Mouse (Mus musculus) gonadal fat pad, adult 2 months (tissue): Measurements from ENCODE around the gene Hfe2. TPM values are rescaled to one million over a fixed set of nuclear protein-coding genes. Genes with fewer than 3 reads are reported as not detected.
"Not testable (repeated sequence)": the region's sequence is repeated elsewhere in the genome, so short reads cannot be mapped to it uniquely, and the experiment has no call there.

Experiments
- DNase-seq: peaks from one replicate; pipeline ENCODE4 v3.0.0-alpha.2; 2012; ENCODE audit warnings: low read depth
- polyA plus RNA-seq: library from polyadenylated mRNA; depleted of rRNA; stranded (reverse); fragments of >200 nt; gene quantifications from 2 replicates; pipeline ENCODE4 v1.2.3, GENCODE M21; 2012; rRNA removed

Gene Hfe2
- polyA plus RNA-seq, result 0.16 and 0.55 TPM in 2 replicates

DNA sequence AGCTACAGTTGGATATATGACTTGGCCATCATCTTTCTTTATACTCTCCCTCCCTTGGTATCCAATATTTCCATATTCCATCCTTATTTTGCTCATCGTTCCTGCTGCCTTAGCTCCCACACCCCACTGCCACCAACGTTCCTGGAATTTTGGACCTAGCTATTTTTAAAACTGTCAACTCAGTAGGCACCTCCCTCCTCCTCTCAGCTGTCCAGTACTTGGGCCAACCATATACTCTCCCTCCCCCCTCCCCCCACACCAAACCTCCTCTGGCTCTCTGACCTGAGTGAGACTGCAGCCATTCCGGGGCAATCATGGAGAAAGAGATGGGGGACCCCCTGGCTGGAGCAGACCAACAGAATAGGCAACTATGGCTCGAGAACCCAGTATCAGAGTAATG, at the start of gene Hfe2:
Gene Hfe2, plus strand, starts transcription at position 259 of the 400 bp plus-strand sequence.
- DNase-seq, result no peak

DNA sequence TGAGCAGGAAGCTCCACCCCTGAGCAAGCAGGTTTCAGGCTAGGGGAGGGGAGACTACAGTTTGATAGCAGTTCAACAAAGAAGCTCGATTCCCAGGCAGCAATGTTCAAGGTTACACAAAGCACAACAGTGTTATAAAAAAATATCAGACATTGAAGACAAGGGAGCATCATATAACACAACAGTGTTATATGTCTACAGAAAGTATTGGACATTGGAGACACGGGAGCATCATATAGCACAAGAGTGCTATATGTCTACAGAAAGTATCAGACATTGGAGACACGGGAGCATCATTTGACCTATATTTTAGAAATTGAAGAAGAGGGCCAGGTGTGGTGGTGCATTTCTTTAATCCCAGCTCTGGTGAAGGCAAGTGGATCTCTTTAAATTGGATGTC, 47.9 kb upstream of the Hfe2 start:
- no peak for DNase-seq

DNA sequence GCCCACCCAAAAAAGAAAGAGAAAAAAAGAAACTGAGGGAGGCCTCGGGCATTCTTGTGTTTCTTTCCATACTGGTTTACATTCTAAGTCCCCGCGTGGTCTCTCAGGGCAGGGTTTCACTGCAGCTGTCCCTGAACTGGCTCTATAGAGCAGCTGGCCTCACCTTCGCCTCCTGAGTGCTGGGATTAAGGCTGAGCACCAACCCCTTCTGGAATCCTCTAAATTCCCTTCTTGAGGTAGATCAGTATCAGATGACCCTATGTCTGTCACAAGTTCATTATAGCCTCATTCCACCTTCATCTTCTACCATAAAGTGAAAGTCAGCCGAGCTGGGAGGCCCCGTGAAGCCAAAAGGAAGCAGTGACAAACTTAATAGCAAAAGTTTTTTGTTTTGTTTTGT, 47.4 kb upstream of the Hfe2 start:
- no peak for DNase-seq

DNA sequence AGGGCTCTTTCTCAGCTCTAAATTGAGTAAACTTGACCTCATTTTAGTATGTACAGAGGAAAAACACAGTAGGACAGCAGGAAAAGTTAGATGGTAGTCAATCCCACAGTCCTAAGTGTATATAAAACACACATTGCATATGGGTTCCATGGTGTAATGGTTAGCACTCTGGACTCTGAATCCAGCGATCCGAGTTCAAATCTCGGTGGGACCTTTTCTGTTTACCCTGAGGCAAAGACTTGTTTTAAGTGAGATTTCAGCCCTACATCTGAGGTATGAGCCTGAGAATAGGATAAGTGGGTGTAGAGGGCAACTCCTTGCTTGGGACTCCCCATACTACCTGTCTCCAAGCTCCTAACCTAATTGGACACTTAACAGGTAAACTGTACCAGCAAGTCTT, 45.7 kb upstream of the Hfe2 start:
- no peak for DNase-seq

DNA sequence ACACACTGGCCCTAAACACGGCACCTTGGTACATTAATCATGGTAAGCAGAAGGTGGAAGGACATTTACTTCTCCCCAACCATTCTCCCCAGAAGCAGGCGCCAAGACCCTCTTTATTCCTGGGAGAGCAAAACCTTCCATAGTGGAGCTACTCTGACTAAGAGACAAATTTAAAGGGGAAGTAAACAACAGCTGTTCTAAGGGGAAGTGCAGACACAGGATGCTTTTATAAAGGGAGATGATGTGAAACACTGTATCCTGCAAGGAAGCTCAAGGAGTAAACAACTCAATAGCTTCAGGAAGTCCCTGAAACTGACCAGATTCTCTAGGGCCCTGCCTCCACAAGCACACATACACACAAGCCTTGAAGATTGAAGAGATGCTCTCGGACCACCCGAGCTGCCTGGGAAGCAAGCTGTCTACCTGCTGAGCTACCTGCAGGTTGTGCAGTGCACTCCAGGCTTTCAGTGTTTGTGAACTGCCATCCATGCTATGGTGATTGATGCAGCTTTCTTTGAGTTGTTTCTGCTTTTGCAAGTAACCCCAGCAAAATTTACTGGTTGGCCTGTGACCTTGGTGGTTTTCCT, 44.2 kb upstream of the Hfe2 start:
- no peak for DNase-seq

DNA sequence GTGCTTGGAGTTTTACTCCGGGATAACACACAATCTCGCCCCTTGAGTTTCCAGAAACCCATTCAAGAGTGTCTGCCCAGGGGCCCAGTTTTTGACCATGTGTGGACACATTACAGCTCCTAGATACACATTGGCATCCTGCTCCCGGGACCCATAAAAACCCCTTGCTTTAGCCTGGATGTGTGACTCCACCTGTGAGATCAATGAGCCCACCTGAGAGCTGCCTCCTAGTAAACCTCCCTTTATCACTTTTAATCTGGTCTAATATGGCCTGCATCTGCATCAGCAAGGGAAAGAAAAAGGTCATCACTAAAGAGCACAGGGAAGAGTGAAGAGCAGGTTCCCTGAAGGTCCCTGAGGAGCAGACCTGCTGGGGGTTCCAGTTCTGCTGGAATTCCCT, 43.1 kb upstream of the Hfe2 start:
- no peak for DNase-seq

DNA sequence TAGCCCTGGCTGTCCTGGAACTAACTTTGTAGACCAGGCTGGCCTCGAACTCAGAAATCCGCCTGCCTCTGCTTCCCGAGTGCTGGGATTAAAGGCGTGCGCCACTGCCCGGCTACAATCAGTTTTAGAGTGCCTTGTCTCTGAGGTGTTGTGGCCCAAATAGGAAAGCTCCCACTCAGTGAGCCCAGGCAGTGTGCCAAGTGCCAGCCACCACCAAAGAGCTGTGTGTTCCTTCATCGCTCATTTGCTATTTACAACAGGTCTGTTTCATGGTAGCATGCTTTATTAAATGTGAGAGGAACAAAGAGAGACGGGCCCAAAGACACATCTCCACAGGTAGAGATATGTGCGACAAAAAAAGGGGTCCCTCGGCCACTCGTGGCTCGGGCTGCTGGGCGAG, 42.5 kb upstream of the Hfe2 start:
- DNase-seq, result no peak

DNA sequence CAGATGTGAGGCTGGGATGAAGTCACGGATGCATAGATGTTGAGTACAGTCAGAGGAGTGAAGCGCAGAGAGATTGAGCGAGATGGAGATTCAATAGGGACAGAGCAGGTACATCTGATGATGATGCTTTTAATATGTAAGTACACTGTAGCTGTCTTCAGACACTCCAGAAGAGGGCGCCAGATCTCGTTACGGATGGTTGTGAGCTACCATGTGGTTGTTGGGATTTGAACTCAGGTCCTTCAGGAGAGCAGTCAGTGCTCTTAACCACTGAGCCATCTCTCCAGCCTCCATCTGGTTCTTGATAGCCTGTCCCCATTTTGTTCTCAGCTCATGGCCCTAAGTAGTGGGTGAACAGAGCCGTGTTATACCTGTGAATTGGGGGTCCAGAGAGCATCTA, 41.9 kb upstream of the Hfe2 start:
- DNase-seq, result not testable (repeated sequence)

DNA sequence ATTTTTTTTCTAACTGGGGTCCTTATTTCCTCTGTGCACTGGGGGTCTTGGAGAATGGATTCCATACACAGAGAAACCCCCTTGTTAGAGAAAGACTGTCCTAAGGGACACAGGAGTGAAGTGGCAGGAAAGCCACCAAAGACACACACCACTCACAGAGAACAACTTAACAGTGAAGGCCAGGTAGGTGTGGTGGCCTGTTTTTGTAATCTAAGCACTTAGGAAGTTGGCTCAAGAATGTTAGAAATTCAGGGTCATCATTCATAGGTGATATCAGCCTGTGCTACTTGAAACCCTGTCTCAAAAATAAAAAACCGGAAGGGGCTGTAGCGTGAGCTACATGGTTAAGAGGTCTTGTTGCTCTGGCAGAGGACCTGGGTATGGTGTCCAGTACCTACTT, 41.0 kb upstream of the Hfe2 start:
- no peak for DNase-seq

DNA sequence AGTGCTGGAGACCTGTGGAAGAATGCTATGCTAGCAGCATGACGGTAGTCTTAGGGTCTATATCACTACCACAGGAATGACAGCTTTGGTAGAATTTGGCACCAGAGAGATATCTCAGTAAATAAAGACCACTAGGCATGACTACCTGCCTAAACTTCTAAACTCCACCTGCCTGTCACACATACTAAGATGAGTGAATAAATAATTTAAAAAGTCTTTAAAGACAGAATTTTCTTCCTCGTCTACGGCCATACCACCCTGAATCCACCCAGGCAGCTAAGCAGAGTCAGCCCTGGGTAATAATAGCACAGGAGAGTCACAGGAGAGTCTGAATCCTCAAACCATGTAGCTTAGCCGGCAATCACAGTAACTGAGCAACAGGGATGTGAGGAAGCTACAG, 40.1 kb upstream of the Hfe2 start:
- no peak for DNase-seq

DNA sequence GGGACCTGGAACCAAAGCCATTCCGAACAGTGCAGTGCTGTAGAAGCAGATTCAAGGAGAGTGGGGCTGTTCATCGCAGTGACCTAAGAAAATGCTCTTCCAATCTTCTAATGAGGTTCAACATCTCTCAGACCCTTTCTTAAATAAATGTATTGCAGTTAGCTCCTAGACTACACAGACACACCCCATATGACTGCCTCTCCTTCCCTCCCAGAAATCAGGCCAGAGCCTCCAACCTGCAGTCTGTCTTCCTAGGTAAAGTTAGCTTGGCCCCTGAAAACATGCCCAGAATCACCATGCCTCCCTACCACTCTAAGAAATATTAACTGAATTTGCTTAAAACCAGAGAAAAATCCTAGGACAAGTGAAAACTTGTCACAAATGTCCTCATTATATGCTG, 39.6 kb upstream of the Hfe2 start:
- DNase-seq, result no peak

DNA sequence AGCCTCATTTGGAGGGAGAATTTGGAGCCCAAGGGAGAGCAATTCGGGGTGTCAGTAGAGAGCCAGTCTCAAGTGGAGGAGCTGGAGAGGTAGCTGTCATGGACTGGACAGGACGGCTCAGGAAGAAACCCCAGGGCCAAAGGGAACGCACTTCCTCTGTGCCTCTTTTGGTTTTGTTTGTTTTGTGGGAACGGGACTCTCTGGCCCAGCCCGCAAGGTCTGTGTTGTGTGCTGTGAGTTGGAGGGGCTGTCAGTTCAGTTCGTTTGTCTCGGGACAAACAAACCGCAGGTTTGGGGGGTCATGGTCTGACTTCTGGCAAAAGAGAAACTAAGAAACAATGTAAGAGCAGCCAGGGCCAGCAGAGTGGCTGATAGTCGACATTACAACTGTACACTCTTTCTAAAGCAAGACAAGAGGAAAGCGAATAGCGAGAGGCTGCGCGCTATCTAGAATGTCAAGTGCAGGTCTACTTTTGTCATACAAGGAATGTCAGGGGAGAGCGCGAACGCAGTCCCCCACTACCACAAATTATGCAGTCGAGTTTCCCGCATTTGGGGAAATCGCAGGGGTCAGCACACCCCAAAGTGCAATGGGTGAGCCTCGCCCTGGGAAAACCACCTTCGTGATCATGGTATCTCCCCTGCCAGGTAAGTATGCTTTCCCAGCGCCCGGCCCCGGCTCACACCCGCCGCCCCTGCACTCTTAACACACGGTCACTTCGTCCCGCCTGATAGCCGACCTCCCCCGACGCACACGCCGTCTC, 38.7 kb upstream of the Hfe2 start:
- not testable (repeated sequence) for DNase-seq

DNA sequence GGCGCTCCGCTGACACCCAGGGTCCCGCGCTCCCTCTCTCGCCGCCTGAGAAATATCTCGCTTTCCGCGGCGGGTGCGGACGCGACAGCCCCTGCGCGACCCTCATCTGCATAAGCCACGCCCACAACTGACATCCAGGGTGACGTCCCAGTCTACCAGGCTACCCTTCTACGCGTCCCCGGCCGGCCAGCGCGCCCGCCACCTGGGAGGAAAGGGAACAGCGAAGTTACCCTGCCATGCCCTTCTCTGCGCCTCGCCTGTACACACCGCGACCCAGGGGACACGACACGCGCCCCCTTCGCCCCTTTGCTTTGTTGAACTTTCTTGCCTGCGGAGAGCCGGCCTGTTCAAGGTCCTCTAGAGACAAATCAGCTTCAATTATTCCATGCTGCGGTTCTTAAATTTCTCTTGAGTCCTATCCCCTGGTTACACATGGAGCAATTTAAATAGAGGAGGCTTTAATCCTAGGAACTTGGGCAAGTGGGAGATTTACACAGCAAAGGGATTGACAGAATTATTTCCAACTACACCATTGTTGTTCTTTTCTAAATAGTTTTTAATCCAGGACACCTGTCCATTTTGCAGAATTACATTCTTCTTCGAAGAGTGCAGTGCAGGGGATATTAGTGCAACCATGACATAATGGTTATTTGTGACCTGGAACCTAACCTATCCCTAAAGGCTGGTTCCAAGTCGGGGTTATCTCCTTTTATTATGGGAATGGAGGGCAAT, 38.0 kb upstream of the Hfe2 start:
- DNase-seq, result not testable (repeated sequence)

DNA sequence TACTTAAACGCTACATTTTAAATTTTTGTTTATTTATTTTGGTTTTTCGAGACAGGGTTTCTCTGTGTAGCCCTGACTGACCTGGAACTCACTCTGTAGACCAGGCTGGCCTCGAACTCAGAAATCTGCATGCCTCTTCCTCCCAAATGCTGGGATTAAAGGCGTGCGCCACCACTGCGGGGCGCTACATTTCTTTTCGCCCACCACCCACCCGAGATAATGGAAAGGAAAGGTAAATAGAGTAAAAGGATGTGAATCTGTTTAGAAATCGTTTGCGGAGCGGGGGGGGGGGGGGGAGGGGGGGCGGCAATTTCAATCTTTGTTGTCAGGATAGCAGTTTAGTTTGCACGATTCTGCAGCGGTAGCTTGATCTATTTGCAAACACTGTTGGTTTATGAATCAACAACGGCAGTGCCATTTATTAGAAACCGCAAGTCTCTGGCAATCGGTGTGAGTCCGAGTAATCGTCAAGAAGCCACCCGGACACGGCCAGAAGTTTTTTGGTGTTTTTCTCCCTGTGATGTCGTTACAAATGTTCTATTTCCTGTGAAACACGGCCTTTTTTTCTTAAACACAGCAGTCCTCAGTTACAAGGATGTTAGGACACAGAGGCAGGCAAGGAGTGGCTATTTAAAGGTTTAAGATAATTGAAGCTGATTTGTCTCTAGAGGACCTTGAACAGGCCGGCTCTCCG, 37.2 kb upstream of the Hfe2 start:
- DNase-seq, result no peak

DNA sequence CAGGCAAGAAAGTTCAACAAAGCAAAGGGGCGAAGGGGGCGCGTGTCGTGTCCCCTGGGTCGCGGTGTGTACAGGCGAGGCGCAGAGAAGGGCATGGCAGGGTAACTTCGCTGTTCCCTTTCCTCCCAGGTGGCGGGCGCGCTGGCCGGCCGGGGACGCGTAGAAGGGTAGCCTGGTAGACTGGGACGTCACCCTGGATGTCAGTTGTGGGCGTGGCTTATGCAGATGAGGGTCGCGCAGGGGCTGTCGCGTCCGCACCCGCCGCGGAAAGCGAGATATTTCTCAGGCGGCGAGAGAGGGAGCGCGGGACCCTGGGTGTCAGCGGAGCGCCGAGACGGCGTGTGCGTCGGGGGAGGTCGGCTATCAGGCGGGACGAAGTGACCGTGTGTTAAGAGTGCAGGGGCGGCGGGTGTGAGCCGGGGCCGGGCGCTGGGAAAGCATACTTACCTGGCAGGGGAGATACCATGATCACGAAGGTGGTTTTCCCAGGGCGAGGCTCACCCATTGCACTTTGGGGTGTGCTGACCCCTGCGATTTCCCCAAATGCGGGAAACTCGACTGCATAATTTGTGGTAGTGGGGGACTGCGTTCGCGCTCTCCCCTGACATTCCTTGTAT, 36.6 kb upstream of the Hfe2 start:
- DNase-seq, result not testable (repeated sequence)

DNA sequence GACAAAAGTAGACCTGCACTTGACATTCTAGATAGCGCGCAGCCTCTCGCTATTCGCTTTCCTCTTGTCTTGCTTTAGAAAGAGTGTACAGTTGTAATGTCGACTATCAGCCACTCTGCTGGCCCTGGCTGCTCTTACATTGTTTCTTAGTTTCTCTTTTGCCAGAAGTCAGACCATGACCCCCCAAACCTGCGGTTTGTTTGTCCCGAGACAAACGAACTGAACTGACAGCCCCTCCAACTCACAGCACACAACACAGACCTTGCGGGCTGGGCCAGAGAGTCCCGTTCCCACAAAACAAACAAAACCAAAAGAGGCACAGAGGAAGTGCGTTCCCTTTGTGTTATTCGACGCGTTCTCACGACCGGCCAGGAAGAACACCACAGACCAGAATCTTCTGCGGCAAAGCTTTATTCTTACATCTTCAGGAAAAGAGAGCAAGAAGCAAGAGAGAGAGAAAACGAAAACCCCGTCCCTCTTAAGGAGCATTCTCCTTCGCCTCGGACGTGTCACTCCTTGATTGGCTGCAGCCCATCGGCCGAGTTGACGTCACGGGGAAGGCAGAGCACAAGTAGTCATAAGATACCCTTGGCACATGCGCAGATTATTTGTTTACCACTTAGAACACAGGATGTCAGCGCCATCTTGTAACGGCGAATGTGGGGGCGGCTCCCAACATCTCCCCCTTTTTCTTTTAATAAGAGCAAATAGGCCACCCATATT, 35.9 kb upstream of the Hfe2 start:
- not testable (repeated sequence) for DNase-seq

DNA sequence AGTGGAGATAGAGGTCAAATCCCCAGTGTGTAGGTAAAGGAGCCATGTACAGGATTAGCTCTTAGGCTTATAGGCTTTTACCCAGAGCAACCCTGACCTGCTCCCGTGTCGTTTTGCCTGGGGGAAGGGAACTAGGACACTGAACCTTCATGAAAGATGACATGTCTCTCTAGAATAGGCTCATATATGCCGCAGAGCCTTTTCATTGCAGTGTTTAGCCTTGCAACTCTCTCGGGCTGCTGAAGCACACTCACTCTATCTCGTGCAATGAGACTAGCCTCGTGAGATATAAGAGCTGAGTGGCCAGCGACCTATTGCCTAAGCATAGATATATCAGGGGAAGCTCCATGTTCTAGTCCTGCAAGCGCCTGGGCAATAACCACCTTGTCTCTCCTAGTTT, 35.3 kb upstream of the Hfe2 start:
- DNase-seq, result not testable (repeated sequence)

DNA sequence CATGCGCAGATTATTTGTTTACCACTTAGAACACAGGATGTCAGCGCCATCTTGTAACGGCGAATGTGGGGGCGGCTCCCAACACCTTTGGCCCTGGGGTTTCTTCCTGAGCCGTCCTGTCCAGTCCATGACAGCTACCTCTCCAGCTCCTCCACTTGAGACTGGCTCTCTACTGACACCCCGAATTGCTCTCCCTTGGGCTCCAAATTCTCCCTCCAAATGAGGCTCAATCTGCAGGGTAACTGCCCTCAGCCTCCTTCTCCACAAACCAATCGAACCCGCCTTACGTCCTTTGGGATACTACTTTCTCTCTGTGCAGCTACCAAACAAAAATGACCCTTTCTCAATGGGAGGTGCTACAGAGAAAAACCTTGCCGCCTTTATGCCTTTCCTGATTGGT, 30.5 kb upstream of the Hfe2 start:
- not testable (repeated sequence) for DNase-seq

DNA sequence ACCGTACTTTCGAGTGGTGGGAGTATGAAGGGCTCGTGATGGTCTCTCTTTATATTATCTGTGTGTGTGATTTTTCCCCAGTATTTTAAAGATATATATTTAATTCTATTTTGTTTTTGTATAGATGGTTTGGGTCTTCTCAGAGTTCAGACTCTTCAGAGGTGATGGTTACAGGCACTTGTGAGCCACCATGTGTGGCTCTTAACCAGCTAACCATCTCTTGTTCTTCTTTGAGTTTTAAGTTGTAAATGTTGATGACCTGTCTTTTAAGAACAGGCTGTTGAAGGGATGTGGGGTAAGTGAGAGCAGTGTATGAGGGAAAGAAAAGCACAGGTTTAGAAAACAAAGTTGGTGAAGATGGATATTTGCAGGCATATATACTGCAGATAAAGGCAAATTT, 30.1 kb upstream of the Hfe2 start:
- DNase-seq, result no peak

DNA sequence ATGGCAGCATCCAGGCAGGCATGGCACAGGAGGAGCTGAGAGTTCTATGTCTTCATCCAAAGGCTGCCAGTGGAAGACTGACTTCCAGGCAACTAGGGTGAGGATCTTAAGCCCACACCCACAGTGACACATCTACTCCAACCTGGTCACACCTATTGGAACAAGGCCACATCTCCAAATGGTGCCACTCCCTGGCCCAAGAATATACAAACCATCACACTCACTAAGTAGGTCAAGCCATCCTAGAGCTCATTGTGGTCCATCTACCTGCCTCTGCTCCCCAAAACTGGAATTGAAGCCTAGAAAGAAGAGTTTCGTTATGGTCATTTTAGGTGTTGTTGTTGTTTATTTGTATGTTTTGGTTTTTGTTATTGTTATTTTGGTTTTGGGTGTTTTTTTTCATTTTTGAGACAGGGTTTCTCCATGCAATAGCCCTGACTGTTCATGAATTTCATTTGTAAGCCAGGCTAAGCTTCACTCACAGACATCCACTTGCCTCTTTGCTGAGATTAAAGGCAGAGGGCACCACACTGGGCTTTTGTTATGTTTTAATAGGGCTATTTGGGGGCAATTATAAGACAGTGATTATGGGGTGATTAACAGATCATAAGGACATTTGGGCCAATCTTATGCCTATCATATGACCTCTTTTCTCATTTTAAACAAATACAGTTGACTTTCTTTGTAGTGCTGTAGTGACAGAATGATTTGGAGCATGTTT, 29.3 kb upstream of the Hfe2 start:
- DNase-seq, result no peak

DNA sequence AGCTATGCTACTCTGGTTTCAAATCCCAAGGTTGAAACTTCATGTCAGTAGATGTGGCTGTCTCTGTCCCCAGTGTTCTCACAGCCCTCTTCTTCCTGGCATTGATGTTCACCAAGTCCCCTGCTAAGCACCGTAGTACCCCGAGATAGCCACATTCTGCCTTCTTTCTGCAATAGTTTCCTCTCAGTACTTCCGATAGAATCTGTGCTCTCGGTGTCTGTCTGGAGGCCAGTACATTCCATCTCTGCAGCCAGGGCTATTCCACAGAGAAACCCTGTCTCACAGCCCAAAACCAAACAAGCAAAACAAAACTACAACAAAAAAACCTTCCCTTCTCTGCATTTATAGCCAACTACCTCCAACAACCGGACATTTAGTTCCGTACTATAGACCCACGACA, 28.8 kb upstream of the Hfe2 start:
- DNase-seq, result no peak
